Comparison of ENCODE assay signal across 10 mouse cellular contexts in genomic region chr17:66446196-66447006, GRCm38 (mm10). TPM values are rescaled to one million over a fixed set of nuclear protein-coding genes. Genes with fewer than 3 reads are reported as not detected.
A peak's percentile ranks its signal among the peaks of the same experiment; 100 is the strongest.
DNase-seq lines count a peak whose midpoint lies in the region; ATAC-seq and TF ChIP-seq lines count a peak whose summit lies in the region.
"Had no signal": no experiment of that assay in that cellular context is flagged by ENCODE, and none has a peak within 500 bp of the region (broad histone marks: within the 10 kb centered on the region; RNA-seq: fewer than 3 reads in every experiment).

No protein-coding gene starts in this region.

- H3K4me3 ChIP-seq in heart, embryonic 16.5 days (ENCODE audit: low read length), result no peak overlapping the region
- H3K4me3 ChIP-seq in hindbrain, postnatal 0 days (ENCODE audit: low read length), result peak overlapping the region; percentile 88
- peak overlapping the region; percentile 84 for H3K4me3 ChIP-seq in neural tube, embryonic 15.5 days (replicated peaks)
- H3K4me3 ChIP-seq: liver, embryonic 13.5 days had no signal

- DNase-seq in heart, adult 11 months, result no peak
- DNase-seq in cerebellum, postnatal 14 days, result peak; percentile 39 to 57
- DNase-seq in hindbrain, postnatal 0 days (ENCODE audit: low spot score), result no peak
- DNase-seq in T-cell, adult 2 months (ENCODE audit: low spot score), result no peak
- DNase-seq in thymus, postnatal 14 days, result no peak
- DNase-seq: liver, embryonic 13.5 days had no signal

- H3K27ac ChIP-seq in heart, embryonic 16.5 days (ENCODE audit: low read length), result no peak overlapping the region
- H3K27ac ChIP-seq in hindbrain, postnatal 0 days, result 0 out of 2 replicates have a peak overlapping the region, but pooled peaks have one; percentile 1
- no peak overlapping the region for H3K27ac ChIP-seq in neural tube, embryonic 15.5 days (replicated peaks)
- H3K27ac ChIP-seq: liver, embryonic 13.5 days had no signal

- 65% methylated on average over 7 of the region's 7 CpGs for WGBS in heart, embryonic 16.5 days
- WGBS in hindbrain, postnatal 0 days, result 26% methylated on average over 7 of the region's 7 CpGs
- 24% methylated on average over 7 of the region's 7 CpGs for WGBS in neural tube, embryonic 15.5 days

- H3K36me3 ChIP-seq in heart, embryonic 16.5 days (ENCODE audit: control insufficient read depth, insufficient read depth), result no peaks in the 10 kb centered on the region
- no peaks in the 10 kb centered on the region for H3K36me3 ChIP-seq in hindbrain, postnatal 0 days (ENCODE audit: insufficient read depth, low read length)
- H3K36me3 ChIP-seq in neural tube, embryonic 15.5 days, result no peaks in the 10 kb centered on the region
- H3K36me3 ChIP-seq: G1E; liver, embryonic 13.5 days had no signal

- H3K9me3 ChIP-seq in heart, embryonic 16.5 days (replicated peaks; ENCODE audit: control insufficient read depth, low read length), result no peaks in the 10 kb centered on the region
- no peaks in the 10 kb centered on the region for H3K9me3 ChIP-seq in hindbrain, postnatal 0 days (ENCODE audit: low read length)
- H3K9me3 ChIP-seq in neural tube, embryonic 15.5 days (replicated peaks), result no peaks in the 10 kb centered on the region
- H3K9me3 ChIP-seq: liver, embryonic 13.5 days had no signal

- no peak overlapping the region for H3K9ac ChIP-seq in heart, embryonic 16.5 days (ENCODE audit: low read length)
- peak overlapping the region; percentile 85 for H3K9ac ChIP-seq in hindbrain, postnatal 0 days (replicated peaks; ENCODE audit: low read length)
- H3K9ac ChIP-seq in neural tube, embryonic 15.5 days (replicated peaks), result peak overlapping the region; percentile 92
- H3K9ac ChIP-seq: liver, embryonic 13.5 days had no signal

- H3K4me1 ChIP-seq in heart, embryonic 16.5 days (ENCODE audit: control insufficient read depth, insufficient read depth, low read length), result peaks cover 9% of the 10 kb centered on the region
- 0 out of 2 replicates have a peak, but pooled peaks cover 3% of the 10 kb centered on the region for H3K4me1 ChIP-seq in hindbrain, postnatal 0 days (ENCODE audit: insufficient read depth, low read length)
- peaks cover 69% of the 10 kb centered on the region for H3K4me1 ChIP-seq in neural tube, embryonic 15.5 days

- H3K27me3 ChIP-seq in heart, embryonic 16.5 days (ENCODE audit: control insufficient read depth, insufficient read depth, low read length), result peaks cover 29% of the 10 kb centered on the region
- no peaks in the 10 kb centered on the region for H3K27me3 ChIP-seq in hindbrain, postnatal 0 days (ENCODE audit: insufficient read depth, low read length)
- H3K27me3 ChIP-seq in neural tube, embryonic 15.5 days (replicated peaks), result no peaks in the 10 kb centered on the region

- no peak for ATAC-seq in heart, embryonic 16.5 days (replicated peaks; ENCODE audit: extremely low read depth, insufficient read depth, low FRiP score)
- no peak for ATAC-seq in hindbrain, postnatal 0 days
- no peak for ATAC-seq in neural tube, embryonic 15.5 days (ENCODE audit: low FRiP score)
- ATAC-seq in granulocyte monocyte progenitor cell, adult 5-6 weeks (replicated peaks; ENCODE audit: poor library complexity, severe bottlenecking), result no peak

- H3K4me2 ChIP-seq in heart, embryonic 16.5 days (ENCODE audit: low read depth, low read length), result peak overlapping the region; percentile 100; the same call in 1 of the 2 replicates
- peak overlapping the region; percentile 93 for H3K4me2 ChIP-seq in hindbrain, postnatal 0 days (ENCODE audit: low read depth, low read length)
- H3K4me2 ChIP-seq in neural tube, embryonic 15.5 days, result peak overlapping the region; percentile 91
- H3K4me2 ChIP-seq: liver, embryonic 13.5 days had no signal

- TF ChIP-seq CTCF in hindbrain, postnatal 0 days (IDR thresholded peaks at IDR 0.05; ENCODE audit: low read depth), result no peak

RNA-seq across cellular contexts. Expression of gene Mtcl1, which starts 3.1 kb away (rescaled TPM):
- polyA plus RNA-seq in heart, embryonic 16.5 days (2015; fragmentation: Nextera tagmentation; extraction: Ambion mirVana), result 1.7 and 1.9 TPM in 2 replicates
- total RNA-seq in hindbrain, postnatal 0 days (2014; rRNA removed), result 27.0 and 29.1 TPM in 2 replicates
- 13.8 and 14.7 TPM in 2 replicates for polyA plus RNA-seq in hindbrain, postnatal 0 days (2015; fragmentation: Nextera tagmentation; extraction: Ambion mirVana)
- polyA plus RNA-seq in neural tube, embryonic 15.5 days (2015; fragmentation: Nextera tagmentation; extraction: Ambion mirVana), result 26.5 and 27.7 TPM in 2 replicates
- total RNA-seq in granulocyte monocyte progenitor cell, adult 5-6 weeks (2014; fragmentation: Nextera tagmentation), result not detected in 2 replicates
- total RNA-seq in granulocyte monocyte progenitor cell, adult 5-6 weeks (2017), result not detected in 2 replicates
- polyA plus RNA-seq: G1E had no signal

Comparison
In these comparisons a context has a peak if more than half of its experiments do, and no peak if none do; other contexts are left out.
1. DNase-seq: peak in cerebellum, postnatal 14 days (2 of 2); none in heart, adult 11 months (single experiment), hindbrain, postnatal 0 days (single experiment), T-cell, adult 2 months (single experiment) and thymus, postnatal 14 days (single experiment).
2. Peak in every context shown above with its lines, with median percentiles within 50 percentile points of each other: H3K4me2 ChIP-seq.